Mouse (Mus musculus) ovary, postnatal 10 days (tissue): ENCODE data around the gene Gtpbp10.

Experiments used
- DNase-seq: peaks from one replicate; pipeline ENCODE4 v3.0.0; 2022; ENCODE audit warnings: low spot score

The Gtpbp10 gene

DNA sequence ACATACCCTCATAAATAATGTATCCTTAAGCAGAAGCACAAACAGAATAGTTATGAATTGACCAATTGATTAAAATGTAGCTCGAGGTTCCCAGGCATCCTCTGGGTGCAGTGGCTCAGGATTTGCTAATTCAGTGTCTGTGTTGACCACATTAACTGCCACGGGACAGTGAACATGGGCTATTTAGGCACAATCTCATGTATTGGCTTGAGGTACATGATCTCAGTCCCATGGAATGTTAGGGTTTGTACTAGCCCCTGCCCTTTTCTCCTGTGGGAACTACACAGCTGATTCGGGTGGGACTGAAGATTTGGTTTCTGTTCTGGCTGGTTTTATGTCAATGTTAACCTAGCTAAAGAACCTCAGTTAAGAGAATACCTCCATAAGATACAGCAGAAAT, 62.9 kb downstream of the Gtpbp10 start:
- DNase-seq = no peak

GRCm38 (mm10) chr5:5495042-5495441, 64.3 kb downstream of the Gtpbp10 start:
- DNase-seq = no peak

DNA sequence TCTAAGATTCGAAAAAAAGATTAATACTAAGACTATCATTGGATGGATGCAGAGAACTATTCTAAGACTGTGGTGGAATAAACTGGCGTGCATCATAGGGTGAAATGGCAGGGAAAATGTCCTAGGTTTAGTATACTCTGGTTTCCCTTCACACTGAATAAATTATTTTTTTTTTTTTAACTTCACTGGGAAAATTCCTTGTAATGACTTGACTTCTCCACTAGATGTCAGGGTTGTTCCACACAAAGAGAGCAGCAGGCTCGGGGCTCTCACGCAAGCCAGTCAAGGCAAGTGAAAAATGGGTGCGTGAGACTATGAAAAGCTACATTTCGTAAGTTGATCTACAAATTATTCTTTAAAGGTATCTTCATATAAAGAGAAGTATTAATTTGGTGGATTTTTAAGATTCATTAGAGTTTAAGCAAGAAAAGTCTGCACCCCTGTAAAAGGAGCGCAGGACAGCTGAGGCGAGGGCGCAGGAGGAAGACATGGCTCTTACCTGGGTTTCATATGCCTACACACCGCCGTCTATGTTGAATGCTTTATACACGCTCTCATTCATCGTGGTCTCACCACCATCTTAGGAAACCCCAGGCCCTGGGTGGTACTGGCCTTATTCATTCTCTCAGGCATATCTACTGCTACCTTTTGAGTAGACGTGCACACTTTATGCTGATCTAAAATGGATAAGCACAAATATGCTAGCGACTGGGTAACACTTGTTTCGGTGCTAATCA, 64.9 kb downstream of the Gtpbp10 start:
- DNase-seq = no peak

DNA sequence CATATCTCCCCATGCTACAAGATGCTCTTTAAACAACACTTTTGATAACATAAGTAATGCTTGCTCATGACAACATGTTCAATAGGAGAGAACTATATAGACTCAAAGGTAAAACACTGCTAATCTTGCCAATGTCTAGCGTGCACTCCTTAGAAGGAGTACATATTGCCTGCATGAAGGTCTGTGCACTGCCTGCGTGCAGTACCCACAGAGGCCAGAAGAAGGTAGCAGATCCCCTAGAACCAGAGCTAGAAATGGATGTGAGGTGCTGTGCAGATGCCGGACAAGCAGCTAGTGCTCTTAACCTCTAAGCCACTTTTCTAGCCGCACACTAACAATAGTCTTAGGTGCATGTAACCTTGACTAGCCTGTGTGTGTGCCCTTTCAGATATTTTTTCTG, 67.2 kb downstream of the Gtpbp10 start:
- DNase-seq = no peak
